Mouse (Mus musculus) heart, embryonic 16.5 days (tissue): ENCODE data around the gene B3glct. TPM values are rescaled to one million over a fixed set of nuclear protein-coding genes. Genes with fewer than 3 reads are reported as not detected.

ENCODE experiments used
- ATAC-seq: fragments of 200-750 bp; cut with Nextera tagmentation; replicated peaks from 2 replicates; pipeline ENCODE4 v1.8.0; 2017; ENCODE audit warnings: moderate number of reproducible peaks; ENCODE audit not compliant: insufficient read depth, low FRiP score; ENCODE audit errors: extremely low read depth
- H3K27ac ChIP-seq: fragments of 300-500 bp; sonication (generic); 2 replicates; pipeline ENCODE4 v1.5.1; 2014; ENCODE audit warnings: mild to moderate bottlenecking, low read length, control low read depth, moderate library complexity
- H3K27me3 ChIP-seq: fragments of 300-500 bp; sonication (generic); 2 replicates; pipeline ENCODE4 v1.6.1; 2014; ENCODE audit warnings: low read length, mixed read lengths; ENCODE audit not compliant: control insufficient read depth, insufficient read depth
- H3K36me3 ChIP-seq: fragments of 300-500 bp; sonication (generic); 2 replicates; pipeline ENCODE4 v1.6.1; 2014; ENCODE audit not compliant: control insufficient read depth, insufficient read depth
- H3K4me1 ChIP-seq: fragments of 300-500 bp; sonication (generic); 2 replicates; pipeline ENCODE4 v1.6.1; 2014; ENCODE audit warnings: low read length, mixed read lengths; ENCODE audit not compliant: control insufficient read depth, insufficient read depth
- H3K4me2 ChIP-seq: fragments of 300-500 bp; sonication (generic); 2 replicates; pipeline ENCODE4 v1.6.1; 2014; ENCODE audit warnings: low read depth, mild to moderate bottlenecking, control low read depth, low read length
- H3K4me3 ChIP-seq: fragments of 300-500 bp; sonication (generic); 2 replicates; pipeline ENCODE4 v1.5.1; 2014; ENCODE audit warnings: mild to moderate bottlenecking, control low read depth, low read length
- H3K9ac ChIP-seq: fragments of 300-500 bp; sonication (generic); 2 replicates; pipeline ENCODE4 v1.6.1; 2014; ENCODE audit warnings: low read length, control low read depth
- H3K9me3 ChIP-seq: fragments of 300-500 bp; sonication (generic); replicated peaks from 2 replicates; pipeline ENCODE4 v1.6.1; 2016; ENCODE audit warnings: low read length; ENCODE audit not compliant: control insufficient read depth
- WGBS: fragments of 180-500 bp; shearing (Covaris S2); extraction: QIAGEN DNeasy Blood & Tissue Kit; methylation state at CpG from one replicate; pipeline ENCODE4 v1.1.7; 2014; 5-methylcytosine and 5-hydroxymethylcytosine counted together
- polyA plus RNA-seq: library from polyadenylated mRNA; unstranded; fragments of >200 nt; fragmentation: Nextera tagmentation; extraction: Ambion mirVana; gene quantifications from 2 replicates; pipeline ENCODE4 v1.2.1, GENCODE M21; 2015

The B3glct gene
- polyA plus RNA-seq, 1 experiment from 2014 or later, result 7.4 TPM

- Histone ChIP-seq H3K4me3 (no peak overlapping the region), H3K36me3 (no peaks in the 10 kb centered on the region), H3K9ac (no peak overlapping the region), H3K4me2 (no peak overlapping the region), H3K27ac (no peak overlapping the region), H3K4me1 (no peaks in the 10 kb centered on the region), H3K27me3 (no peaks in the 10 kb centered on the region), H3K9me3 (0 out of 2 replicates have a peak, but pooled peaks cover 2% of the 10 kb centered on the region)
- ATAC-seq, result no peak
- 76% methylated on average over 5 of the region's 5 CpGs for whole genome bisulfite sequencing
Measured at GRCm38 (mm10) chr5:149751861-149752260, 73.8 kb downstream of the B3glct start.

DNA sequence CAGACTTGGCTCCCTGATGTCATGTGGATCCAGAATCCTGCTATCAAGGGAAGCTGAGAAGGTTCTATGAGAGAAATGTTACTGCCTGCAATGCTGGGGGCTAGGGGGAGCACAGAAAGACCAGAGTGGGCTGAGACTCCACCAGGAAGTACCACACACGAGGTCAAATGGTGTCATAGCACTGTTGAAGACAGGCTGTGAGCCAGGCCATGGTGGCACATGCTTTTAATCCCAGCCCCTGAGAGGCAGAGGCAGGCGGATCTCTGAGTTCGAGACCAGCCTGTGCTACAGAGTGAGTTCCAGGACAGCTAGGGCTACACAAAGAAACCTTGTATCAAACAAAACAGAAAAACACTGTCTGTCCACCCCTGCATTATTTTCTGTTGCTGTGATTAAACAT, 75.0 kb downstream of the B3glct start:
- Histone ChIP-seq H3K4me2 (no peak overlapping the region), H3K9me3 (peaks cover 5% of the 10 kb centered on the region), H3K27ac (no peak overlapping the region), H3K9ac (no peak overlapping the region), H3K36me3 (no peaks in the 10 kb centered on the region), H3K4me1 (no peaks in the 10 kb centered on the region), H3K4me3 (no peak overlapping the region), H3K27me3 (no peaks in the 10 kb centered on the region)
- 82% methylated on average over 3 of the region's 3 CpGs for WGBS
- no peak for ATAC-seq

GRCm38 (mm10) chr5:149767116-149767515, 89.1 kb downstream of the B3glct start:
- Histone ChIP-seq H3K4me1 (no peaks in the 10 kb centered on the region), H3K4me3 (no peak overlapping the region), H3K9me3 (no peaks in the 10 kb centered on the region), H3K9ac (no peak overlapping the region), H3K36me3 (no peaks in the 10 kb centered on the region), H3K27ac (no peak overlapping the region), H3K27me3 (no peaks in the 10 kb centered on the region), H3K4me2 (no peak overlapping the region)
- ATAC-seq, result no peak
- WGBS, result 75% methylated on average over 8 of the region's 8 CpGs

GRCm38 (mm10) chr5:149767651-149768301, 89.7 kb downstream of the B3glct start:
- Histone ChIP-seq H3K9ac (no peak overlapping the region), H3K4me2 (no peak overlapping the region), H3K9me3 (no peaks in the 10 kb centered on the region), H3K27me3 (no peaks in the 10 kb centered on the region), H3K27ac (no peak overlapping the region), H3K36me3 (no peaks in the 10 kb centered on the region), H3K4me3 (no peak overlapping the region), H3K4me1 (no peaks in the 10 kb centered on the region)
- 76% methylated on average over 5 of the region's 5 CpGs for WGBS
- no peak for ATAC-seq

DNA sequence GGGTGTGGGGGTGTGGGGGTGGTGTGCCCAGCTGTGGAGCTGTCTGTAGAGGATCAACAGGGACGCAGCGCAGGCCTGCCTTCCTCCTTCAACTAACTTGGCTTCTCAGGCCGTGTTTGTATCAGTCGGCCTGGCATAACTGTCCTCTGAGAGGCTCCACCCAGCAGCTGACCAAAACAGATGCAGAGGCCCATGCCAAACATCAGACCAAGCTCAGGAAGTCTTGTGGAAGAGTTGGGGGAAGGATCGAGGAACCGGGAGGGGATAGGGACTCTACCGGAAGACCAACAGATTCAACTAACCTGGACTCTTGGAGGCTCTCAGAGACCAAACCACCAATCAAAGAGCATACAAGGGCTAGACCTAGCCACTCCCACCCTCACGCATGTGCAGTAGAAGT, 91.6 kb downstream of the B3glct start:
- H3K27ac ChIP-seq, result no peak overlapping the region
- no peak overlapping the region for H3K4me2 ChIP-seq
- no peaks in the 10 kb centered on the region for H3K4me1 ChIP-seq
- H3K9me3 ChIP-seq, result no peaks in the 10 kb centered on the region
- WGBS, result 87% methylated on average over 8 of the region's 8 CpGs
- no peak overlapping the region for H3K9ac ChIP-seq
- H3K36me3 ChIP-seq, result no peaks in the 10 kb centered on the region
- no peak overlapping the region for H3K4me3 ChIP-seq
- no peaks in the 10 kb centered on the region for H3K27me3 ChIP-seq
- ATAC-seq, result no peak

- H3K9ac ChIP-seq, result no peak overlapping the region
- peaks cover 7% of the 10 kb centered on the region for H3K9me3 ChIP-seq
- no peak overlapping the region for H3K4me3 ChIP-seq
- H3K4me2 ChIP-seq, result no peak overlapping the region
- no peaks in the 10 kb centered on the region for H3K27me3 ChIP-seq
- ATAC-seq, result no peak
- H3K36me3 ChIP-seq, result no peaks in the 10 kb centered on the region
- WGBS, result 59% methylated on average over 7 of the region's 7 CpGs
- H3K4me1 ChIP-seq, result no peaks in the 10 kb centered on the region
- no peak overlapping the region for H3K27ac ChIP-seq
Measured at GRCm38 (mm10) chr5:149776038-149776437, 98.0 kb downstream of the B3glct start.

GRCm38 (mm10) chr5:149779740-149780139, 101.7 kb downstream of the B3glct start:
- Histone ChIP-seq H3K9ac (no peak overlapping the region), H3K4me2 (no peak overlapping the region), H3K27me3 (no peaks in the 10 kb centered on the region), H3K27ac (no peak overlapping the region), H3K9me3 (peaks cover 14% of the 10 kb centered on the region), H3K4me3 (no peak overlapping the region), H3K4me1 (no peaks in the 10 kb centered on the region), H3K36me3 (no peaks in the 10 kb centered on the region)
- no peak for ATAC-seq
- 83% methylated on average over 6 of the region's 6 CpGs for WGBS

DNA sequence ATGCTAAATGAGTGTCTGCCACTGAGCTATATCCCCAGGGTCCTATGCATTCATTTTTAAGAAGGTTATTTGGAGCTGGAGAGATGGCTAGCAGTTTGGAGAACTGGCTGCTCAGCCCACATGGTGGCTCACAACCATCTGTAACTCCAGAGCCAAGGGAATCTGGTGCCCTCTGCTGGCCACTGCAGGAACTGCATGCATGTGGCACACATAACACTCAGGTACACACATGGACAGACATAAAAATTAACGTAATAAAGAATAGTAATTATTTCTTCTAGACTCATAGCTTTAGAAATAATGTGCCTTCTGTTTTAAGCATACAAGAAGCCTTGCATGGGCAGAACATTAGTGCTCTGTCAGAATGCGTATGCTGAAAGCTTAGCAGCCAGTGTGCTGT, 102.4 kb downstream of the B3glct start:
- H3K9me3 ChIP-seq, result peaks cover 18% of the 10 kb centered on the region
- no peaks in the 10 kb centered on the region for H3K27me3 ChIP-seq
- WGBS, result 89% methylated on average over 2 of the region's 2 CpGs
- ATAC-seq, result no peak
- H3K36me3 ChIP-seq, result no peaks in the 10 kb centered on the region
- H3K4me1 ChIP-seq, result no peaks in the 10 kb centered on the region
- no peak overlapping the region for H3K4me3 ChIP-seq
- no peak overlapping the region for H3K9ac ChIP-seq
- no peak overlapping the region for H3K4me2 ChIP-seq
- H3K27ac ChIP-seq, result no peak overlapping the region

DNA sequence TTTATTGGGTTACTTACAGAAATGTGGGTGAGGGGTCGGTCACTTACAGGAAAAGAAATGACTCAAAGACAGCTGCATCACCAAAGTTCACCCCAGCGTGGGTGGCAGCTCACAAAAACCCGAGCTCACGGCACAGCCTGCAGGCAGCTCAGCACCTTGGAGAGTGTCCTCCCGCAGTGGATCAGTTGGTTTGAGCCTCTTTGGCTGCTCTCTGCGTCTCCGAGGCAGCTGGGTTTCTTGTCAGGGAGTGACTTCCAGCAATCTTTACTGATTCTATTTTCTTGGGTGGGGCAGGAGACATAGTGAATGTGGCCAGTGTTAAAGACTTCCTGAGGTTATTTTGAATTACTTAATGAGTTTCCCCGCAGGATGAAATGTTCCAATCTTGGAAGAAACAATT, 112.1 kb downstream of the B3glct start:
- WGBS, result 17% methylated on average over 8 of the region's 8 CpGs
- H3K9ac ChIP-seq, result no peak overlapping the region

More for the DNA sequence above, 112.1 kb downstream of the B3glct start:
- no peak for ATAC-seq
- Histone ChIP-seq H3K36me3 (no peaks in the 10 kb centered on the region), H3K27ac (no peak overlapping the region), H3K4me1 (no peaks in the 10 kb centered on the region), H3K9me3 (peaks cover 15% of the 10 kb centered on the region), H3K4me2 (no peak overlapping the region), H3K27me3 (no peaks in the 10 kb centered on the region), H3K4me3 (no peak overlapping the region)
